Comparison of ENCODE assay signal across 24 mouse cellular contexts in genomic region chr8:64438489-64438888, GRCm38 (mm10).
DNase-seq lines count a peak whose midpoint lies in the region; ATAC-seq and TF ChIP-seq lines count a peak whose summit lies in the region.
"Had no signal": no experiment of that assay in that cellular context is flagged by ENCODE, and none has a peak within 500 bp of the region (broad histone marks: within the 10 kb centered on the region; RNA-seq: fewer than 3 reads in every experiment).

No protein-coding gene starts in this region.

- 41% methylated on average over 5 of the region's 5 CpGs for WGBS in embryonic facial prominence, embryonic 11.5 days
- WGBS in limb, embryonic 14.5 days = 35% methylated on average over 5 of the region's 5 CpGs

- H3K9me3 ChIP-seq in embryonic facial prominence, embryonic 11.5 days (replicated peaks; ENCODE audit: control insufficient read depth, low read length) = no peaks in the 10 kb centered on the region
- no peaks in the 10 kb centered on the region for H3K9me3 ChIP-seq in limb, embryonic 14.5 days (ENCODE audit: control insufficient read depth, low read length)
- H3K9me3 ChIP-seq: forebrain, embryonic 12.5 days; G1E; heart, embryonic 13.5 days; hindbrain, embryonic 13.5 days; intestine, embryonic 15.5 days had no signal

- ATAC-seq in embryonic facial prominence, embryonic 11.5 days (replicated peaks; ENCODE audit: insufficient number of reproducible peaks, low FRiP score, low TSS enrichment, low read depth) = no peak
- no peak for ATAC-seq in limb, embryonic 14.5 days (ENCODE audit: low FRiP score, low read depth)
- ATAC-seq: CD4-positive, CD25-positive, alpha-beta regulatory T cell, adult 4 months; forebrain, embryonic 16.5 days; hindbrain, postnatal 0 days; intestine, embryonic 15.5 days had no signal

- H3K27ac ChIP-seq in embryonic facial prominence, embryonic 11.5 days (replicated peaks; ENCODE audit: low read depth, low read length) = no peak overlapping the region
- H3K27ac ChIP-seq in limb, embryonic 14.5 days (replicated peaks; ENCODE audit: low read depth, low read length) = no peak overlapping the region
- H3K27ac ChIP-seq: forebrain, embryonic 12.5 days; gastrocnemius, adult 2 months; heart, embryonic 13.5 days; hindbrain, embryonic 13.5 days; hindbrain, postnatal 0 days; intestine, embryonic 15.5 days had no signal

- H3K4me3 ChIP-seq in embryonic facial prominence, embryonic 11.5 days (ENCODE audit: low read depth, low read length) = no peak overlapping the region
- H3K4me3 ChIP-seq in limb, embryonic 14.5 days (replicated peaks; ENCODE audit: low read length) = no peak overlapping the region
- H3K4me3 ChIP-seq: forebrain, embryonic 12.5 days; gastrocnemius, adult 2 months; heart, embryonic 13.5 days; hindbrain, embryonic 13.5 days; intestine, embryonic 15.5 days had no signal

- no peak overlapping the region for H3K9ac ChIP-seq in embryonic facial prominence, embryonic 11.5 days (replicated peaks; ENCODE audit: low read length)
- no peak overlapping the region for H3K9ac ChIP-seq in limb, embryonic 14.5 days (ENCODE audit: low read depth, low read length, severe bottlenecking)
- H3K9ac ChIP-seq: forebrain, embryonic 12.5 days; heart, embryonic 13.5 days; hindbrain, embryonic 13.5 days; intestine, embryonic 15.5 days had no signal

- no peaks in the 10 kb centered on the region for H3K36me3 ChIP-seq in embryonic facial prominence, embryonic 11.5 days (replicated peaks; ENCODE audit: control insufficient read depth, insufficient read depth, low read depth, low read length)
- no peaks in the 10 kb centered on the region for H3K36me3 ChIP-seq in limb, embryonic 14.5 days (ENCODE audit: control insufficient read depth, insufficient read depth, low read length)
- H3K36me3 ChIP-seq: forebrain, embryonic 12.5 days; G1E; heart, embryonic 13.5 days; hindbrain, embryonic 13.5 days; intestine, embryonic 15.5 days had no signal

- DNase-seq in embryo, embryonic 10 days (ENCODE audit: low spot score) = peak; percentile 34
- DNase-seq in embryo, embryonic 9.5 days (ENCODE audit: extremely low spot score) = no peak
- peak; percentile 85 for DNase-seq in embryonic facial prominence, embryonic 11.5 days (ENCODE audit: low spot score)
- peak; percentile 61 for DNase-seq in hindlimb bud, embryonic 11.5 days (ENCODE audit: extremely low spot score, low read depth, low spot score)
- peak; percentile 34 for DNase-seq in limb, embryonic 14.5 days (ENCODE audit: low spot score)
- DNase-seq in frontal cortex, postnatal 10 days (ENCODE audit: low spot score in 2 of 2) = no peak
- DNase-seq in liver = no peak
- DNase-seq in kidney, postnatal 4 days = no peak
- DNase-seq: adrenal gland, adult 8-10 months; adrenal gland, postnatal 36 days; B cell, adult 2 months; cerebellum, adult 8-10 months; cerebellum, postnatal 25 days; gastrocnemius, adult 2 months; gastrocnemius, postnatal 25 days; heart, postnatal 36 days had no signal

- no peak for TF ChIP-seq POLR2A in limb, embryonic 14.5 days (IDR thresholded peaks at IDR 0.05; ENCODE audit: borderline replicate concordance, extremely low read depth, insufficient read depth, insufficient read length)

- H3K4me1 ChIP-seq in embryonic facial prominence, embryonic 11.5 days (ENCODE audit: control insufficient read depth, insufficient read depth, low read length) = no peaks in the 10 kb centered on the region
- no peaks in the 10 kb centered on the region for H3K4me1 ChIP-seq in limb, embryonic 14.5 days (ENCODE audit: control insufficient read depth, insufficient read depth, low read length)
- H3K4me1 ChIP-seq: forebrain, embryonic 12.5 days; hindbrain, embryonic 13.5 days; intestine, embryonic 15.5 days had no signal

- no peak overlapping the region for H3K4me2 ChIP-seq in embryonic facial prominence, embryonic 11.5 days (ENCODE audit: low read depth, low read length)
- no peak overlapping the region for H3K4me2 ChIP-seq in limb, embryonic 14.5 days (replicated peaks; ENCODE audit: low read depth, low read length, severe bottlenecking)
- H3K4me2 ChIP-seq: forebrain, embryonic 12.5 days; heart, embryonic 13.5 days; hindbrain, embryonic 13.5 days; intestine, embryonic 15.5 days had no signal

- no peaks in the 10 kb centered on the region for H3K27me3 ChIP-seq in embryonic facial prominence, embryonic 11.5 days (ENCODE audit: control insufficient read depth, insufficient read depth, low read length)
- no peaks in the 10 kb centered on the region for H3K27me3 ChIP-seq in limb, embryonic 14.5 days (ENCODE audit: control insufficient read depth, insufficient read depth, low read length)
- H3K27me3 ChIP-seq: forebrain, embryonic 12.5 days; heart, embryonic 13.5 days; hindbrain, embryonic 13.5 days; intestine, embryonic 15.5 days had no signal

Comparison
In these comparisons a context has a peak if more than half of its experiments do, and no peak if none do; other contexts are left out.
1. DNase-seq: peak in embryo, embryonic 10 days (single experiment), embryonic facial prominence, embryonic 11.5 days (single experiment), hindlimb bud, embryonic 11.5 days (single experiment) and limb, embryonic 14.5 days (single experiment); none in embryo, embryonic 9.5 days (single experiment), frontal cortex, postnatal 10 days (0 of 2), liver (single experiment) and kidney, postnatal 4 days (0 of 2).